8 mouse cellular contexts compared by ENCODE assay signal in genomic region chr14:8172507-8173410, GRCm38 (mm10). TPM values are rescaled to one million over a fixed set of nuclear protein-coding genes. Genes with fewer than 3 reads are reported as not detected.
DNase-seq lines count a peak whose midpoint lies in the region; ATAC-seq lines count a peak whose summit lies in the region.

Gene Pdhb, minus strand, starts transcription at chr14:8173025.

- no peaks in the 10 kb centered on the region for H3K9me3 ChIP-seq in hindbrain, embryonic 16.5 days (ENCODE audit: control insufficient read depth, low read length)

- H3K27ac ChIP-seq in hindbrain, embryonic 16.5 days (ENCODE audit: low read depth, low read length), result peak within 1 kb of the TSS; percentile 89
- peak within 1 kb of the TSS; percentile 67 for H3K27ac ChIP-seq in macrophage

- WGBS in hindbrain, embryonic 16.5 days, result 0% methylated on average over 64 of the region's 64 CpGs
- 0% methylated on average over 64 of the region's 64 CpGs for WGBS in macrophage (ENCODE audit: missing documents)

- DNase-seq in WW6 (ENCODE audit: low read depth, low spot score), result peak; percentile 94
- peak; percentile 97 for DNase-seq in cerebellum, postnatal 4 days (ENCODE audit: low spot score in 2 of 2)
- peak; percentile 99 for DNase-seq in gastrocnemius, adult 18-20 months (ENCODE audit: low spot score)
- DNase-seq in left cerebral cortex, adult 18-20 months (ENCODE audit: low spot score in 2 of 2), result peak; percentile 98 to 99
- DNase-seq in right cerebral cortex, adult 18-20 months, result peak; percentile 99
- peak; percentile 93 for DNase-seq in urinary bladder, postnatal 10 days (ENCODE audit: low spot score)

- H3K4me1 ChIP-seq in hindbrain, embryonic 16.5 days (ENCODE audit: control insufficient read depth, insufficient read depth, low read depth, low read length), result peaks cover 9% of the 10 kb centered on the region

- H3K27me3 ChIP-seq in hindbrain, embryonic 16.5 days (replicated peaks; ENCODE audit: control insufficient read depth, insufficient read depth, low read length), result no peaks in the 10 kb centered on the region

- peak; percentile 100 for ATAC-seq in hindbrain, embryonic 16.5 days

- peak within 1 kb of the TSS; percentile 91 for H3K4me2 ChIP-seq in hindbrain, embryonic 16.5 days (ENCODE audit: low read length)

- H3K4me3 ChIP-seq in hindbrain, embryonic 16.5 days (ENCODE audit: low read length), result peak within 1 kb of the TSS; percentile 98
- H3K4me3 ChIP-seq in macrophage (ENCODE audit: inconsistent target), result peak within 1 kb of the TSS; percentile 65

- peaks cover 17% of the 10 kb centered on the region for H3K79me2 ChIP-seq in macrophage (ENCODE audit: inconsistent target)

- H3K36me3 ChIP-seq in hindbrain, embryonic 16.5 days (ENCODE audit: control insufficient read depth, insufficient read depth, low read length), result peaks cover 17% of the 10 kb centered on the region
- H3K36me3 ChIP-seq in macrophage (ENCODE audit: inconsistent target), result peaks cover 21% of the 10 kb centered on the region

- peak within 1 kb of the TSS; percentile 93 for H3K9ac ChIP-seq in hindbrain, embryonic 16.5 days (ENCODE audit: low read depth, low read length)

RNA-seq across cellular contexts. Expression of gene Pdhb, which starts in this region (rescaled TPM):
- 100 to 1,000 TPM; 272 to 299 TPM for total RNA-seq in gastrocnemius, adult 18-20 months (2021)
- polyA plus RNA-seq in hindbrain, embryonic 16.5 days (2015; fragmentation: Nextera tagmentation; extraction: Ambion mirVana), result 274 and 298 TPM in 2 replicates
- total RNA-seq in left cerebral cortex, adult 18-20 months (2021), result 100 to 1,000 TPM; 156 to 161 TPM
- 100 to 1,000 TPM in 9 of 26 experiments, 10 to 100 TPM in 17; 30.8 to 128 (median 78.1) TPM for total RNA-seq in macrophage (2018; cell fraction: chromatin; rRNA removed)
- 10 to 100 TPM; 47.6 to 64.9 (median 58.0) TPM for total RNA-seq in macrophage (2018; cell fraction: cytosol; rRNA removed)
- 100 to 1,000 TPM in 2 of 26 experiments, 10 to 100 TPM in 24; 28.5 to 109 (median 53.3) TPM for total RNA-seq in macrophage (2018; cell fraction: nucleus; rRNA removed)
- 53.3 to 66.2 TPM (median 63.0 TPM) in 3 replicates for polyA plus RNA-seq in macrophage (2018)

Comparison
In these comparisons a context has a peak if more than half of its experiments do, and no peak if none do; other contexts are left out.
1. Peak in every context shown above with its lines: DNase-seq, ATAC-seq, H3K4me3 ChIP-seq and H3K27ac ChIP-seq.